Mouse (Mus musculus): Measurements from ENCODE around the gene 2310009B15Rik. TPM values are rescaled to one million over a fixed set of nuclear protein-coding genes. Genes with fewer than 3 reads are reported as not detected.

Gene 2310009B15Rik
- polyA plus RNA-seq, 1 experiment from 2014 or later: 19.1 TPM

DNA sequence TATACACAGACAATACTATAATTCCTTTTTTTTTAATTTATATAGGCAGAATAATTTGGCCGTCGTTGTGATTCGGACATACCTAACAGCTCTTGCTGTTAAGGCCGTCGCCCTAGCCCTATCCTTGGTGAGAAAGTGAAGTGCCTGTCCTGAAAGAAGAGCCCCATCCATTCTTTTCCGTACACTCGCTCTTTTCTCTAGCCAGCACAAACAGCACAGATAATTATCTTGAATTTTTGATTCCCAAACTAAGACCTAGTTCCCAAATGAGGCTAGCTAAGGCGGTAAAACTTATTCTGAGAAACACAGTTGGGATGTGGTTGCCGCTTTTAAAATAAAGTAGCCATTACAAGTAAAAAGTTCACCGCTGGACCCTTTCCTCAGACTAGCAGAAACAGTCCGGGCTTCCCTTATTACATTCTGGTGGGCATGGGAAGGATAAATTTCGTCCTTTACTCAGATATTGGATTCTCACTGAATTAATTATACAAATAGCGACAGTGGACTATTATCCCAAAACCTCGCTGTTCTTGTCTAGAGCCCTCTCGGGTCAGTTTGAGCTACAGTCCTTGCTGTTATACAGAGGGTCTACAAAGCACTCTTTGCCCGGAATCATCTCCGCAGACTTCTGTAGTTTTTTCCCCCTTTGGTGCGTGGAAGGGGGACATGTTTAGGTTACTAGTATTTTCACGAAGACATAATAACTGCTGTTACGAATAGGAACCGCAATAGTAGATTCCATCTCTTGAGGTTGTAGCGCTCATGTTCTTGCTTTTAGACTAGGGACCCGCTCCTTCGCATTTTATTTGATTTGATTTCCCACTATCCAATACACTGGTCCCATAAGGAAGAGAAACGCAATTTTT is 16.0 kb downstream of the 2310009B15Rik start:
- Histone ChIP-seq H3K9me3 (replicated peaks) (no peaks in the 10 kb centered on the region), H3K27me3 (replicated peaks) (peaks cover 100% of the 10 kb centered on the region), H3K4me2 (peak overlapping the region; percentile 50; the same call in 1 of the 2 replicates), H3K4me1 (peaks cover 14% of the 10 kb centered on the region; the same call in 1 of the 2 replicates), H3K9ac (no peak overlapping the region), H3K4me3 (0 out of 2 replicates have a peak overlapping the region, but pooled peaks have one; percentile 34), H3K27ac (no peak overlapping the region), H3K36me3 (no peaks in the 10 kb centered on the region)
- WGBS (ENCODE audit: insufficient replicate concordance): 12% methylated on average over 25 of the region's 25 CpGs
- no peak for ATAC-seq

DNA sequence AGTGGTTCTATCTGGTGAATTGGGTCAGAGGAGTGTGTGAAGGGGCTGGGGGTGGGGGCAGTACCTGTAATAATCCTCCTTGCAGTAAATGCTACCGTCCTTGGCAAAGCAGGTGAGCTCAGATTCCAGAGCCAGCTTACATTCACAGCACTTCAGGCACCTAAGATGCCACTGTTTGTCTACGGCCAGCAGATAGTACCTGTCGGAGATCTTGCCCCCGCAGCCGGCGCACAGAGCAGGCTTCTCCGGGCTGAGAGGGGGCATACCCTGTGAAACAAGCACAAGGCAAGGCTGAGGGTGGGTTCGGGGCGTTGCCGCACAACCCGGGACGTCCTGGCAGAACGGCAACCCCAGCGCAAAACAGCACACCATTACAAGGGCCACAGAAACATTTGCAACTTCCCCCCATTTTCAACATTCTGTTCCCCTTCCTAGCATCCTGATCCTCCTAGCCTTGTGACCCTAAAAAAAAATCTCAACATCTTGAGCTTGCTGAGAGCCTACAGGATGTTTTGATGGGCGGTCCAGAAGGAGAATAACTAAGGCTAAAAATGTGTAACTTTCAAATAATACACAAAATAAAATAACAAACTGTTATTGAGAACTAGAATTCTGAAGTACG is 16.7 kb downstream of the 2310009B15Rik start:
- WGBS (ENCODE audit: insufficient replicate concordance): 10% methylated on average over 16 of the region's 16 CpGs
- no peak overlapping the region for H3K4me2 ChIP-seq
- no peak for ATAC-seq

GRCm38 (mm10) chr1:138839291-138839690 is 17.4 kb downstream of the 2310009B15Rik start:
- Histone ChIP-seq H3K9me3 (replicated peaks) (no peaks in the 10 kb centered on the region), H3K4me2 (no peak overlapping the region), H3K4me3 (no peak overlapping the region), H3K27me3 (replicated peaks) (peaks cover 95% of the 10 kb centered on the region), H3K9ac (no peak overlapping the region), H3K27ac (no peak overlapping the region), H3K36me3 (no peaks in the 10 kb centered on the region), H3K4me1 (peaks cover 14% of the 10 kb centered on the region; the same call in 1 of the 2 replicates)
- ATAC-seq: no peak
- 14% methylated on average over 2 of the region's 2 CpGs for WGBS (ENCODE audit: insufficient replicate concordance)

More for the DNA sequence above, 16.7 kb downstream of the 2310009B15Rik start:
- Histone ChIP-seq H3K36me3 (no peaks in the 10 kb centered on the region), H3K4me1 (peaks cover 14% of the 10 kb centered on the region; the same call in 1 of the 2 replicates), H3K9ac (no peak overlapping the region), H3K27ac (no peak overlapping the region), H3K9me3 (replicated peaks) (no peaks in the 10 kb centered on the region), H3K4me3 (no peak overlapping the region), H3K27me3 (replicated peaks) (peaks cover 97% of the 10 kb centered on the region)

- Histone ChIP-seq H3K4me3 (no peak overlapping the region), H3K4me2 (no peak overlapping the region), H3K4me1 (peaks cover 7% of the 10 kb centered on the region; the same call in 1 of the 2 replicates), H3K9ac (no peak overlapping the region), H3K27me3 (replicated peaks) (peaks cover 95% of the 10 kb centered on the region), H3K36me3 (no peaks in the 10 kb centered on the region), H3K27ac (no peak overlapping the region), H3K9me3 (replicated peaks) (no peaks in the 10 kb centered on the region)
- 16% methylated on average over 27 of the region's 27 CpGs for WGBS (ENCODE audit: insufficient replicate concordance)
- no peak for ATAC-seq
Measured at GRCm38 (mm10) chr1:138837786-138838743, 18.6 kb downstream of the 2310009B15Rik start.

DNA sequence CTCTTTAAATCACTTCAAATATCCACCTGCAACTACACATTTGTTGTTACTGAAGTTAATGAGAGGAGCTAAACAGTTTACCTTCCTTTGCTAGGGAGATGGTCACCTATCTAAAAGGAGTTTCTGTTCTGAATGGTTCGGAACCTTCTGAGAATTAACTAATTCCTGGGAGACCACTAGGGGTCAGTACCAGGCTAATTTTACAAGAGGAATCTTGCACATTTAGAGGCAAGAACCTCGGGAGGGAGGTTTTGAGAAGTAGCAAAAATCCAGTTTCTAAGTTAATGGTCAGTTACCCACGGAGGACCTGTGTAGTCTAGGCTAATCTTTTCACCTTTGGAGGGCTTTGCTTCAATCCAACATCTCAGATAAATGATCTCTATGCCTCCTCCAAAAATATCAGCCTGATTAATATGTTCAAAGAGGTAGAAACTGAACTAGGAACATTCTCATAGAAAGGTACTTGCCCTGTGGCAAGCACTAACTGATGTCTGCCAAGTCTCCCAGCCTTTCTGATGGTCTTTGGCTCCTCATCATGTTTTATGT is 21.2 kb downstream of the 2310009B15Rik start:
- Histone ChIP-seq H3K4me3 (no peak overlapping the region), H3K4me1 (no peaks in the 10 kb centered on the region), H3K4me2 (no peak overlapping the region), H3K9me3 (replicated peaks) (no peaks in the 10 kb centered on the region), H3K36me3 (no peaks in the 10 kb centered on the region), H3K27me3 (replicated peaks) (peaks cover 82% of the 10 kb centered on the region), H3K27ac (no peak overlapping the region), H3K9ac (no peak overlapping the region)
- no peak for ATAC-seq
- 1% methylated on average over 3 of the region's 3 CpGs for WGBS (ENCODE audit: insufficient replicate concordance)

DNA sequence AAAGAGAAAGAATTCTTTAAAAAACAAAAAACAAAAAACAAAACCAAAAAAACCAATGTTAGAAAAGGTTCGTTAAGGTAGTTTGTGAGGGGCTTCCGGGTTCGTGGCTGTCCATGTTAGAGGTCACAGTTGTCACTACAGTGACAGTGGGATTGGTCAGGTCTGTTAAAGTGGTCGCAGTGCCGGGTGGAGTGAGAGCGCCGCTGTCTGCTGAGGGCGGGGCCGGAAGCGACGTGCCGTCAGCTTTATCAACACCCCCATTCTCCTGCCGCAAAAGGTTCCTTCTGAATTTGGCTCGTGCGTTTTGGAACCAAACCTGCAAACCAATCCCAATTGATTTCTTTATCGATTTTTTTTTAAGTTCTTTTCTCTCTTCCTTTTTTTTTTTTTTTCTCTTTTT is 25.3 kb downstream of the 2310009B15Rik start:
- Histone ChIP-seq H3K4me2 (peak overlapping the region; percentile 69), H3K4me1 (no peaks in the 10 kb centered on the region), H3K9ac (peak overlapping the region; percentile 27; the same call in 1 of the 2 replicates), H3K4me3 (peak overlapping the region; percentile 50), H3K9me3 (replicated peaks) (no peaks in the 10 kb centered on the region), H3K27me3 (replicated peaks) (peaks cover 41% of the 10 kb centered on the region), H3K27ac (no peak overlapping the region), H3K36me3 (no peaks in the 10 kb centered on the region)
- ATAC-seq: peak; percentile 97
- WGBS (ENCODE audit: insufficient replicate concordance): 1% methylated on average over 16 of the region's 16 CpGs

GRCm38 (mm10) chr1:138826841-138827240 is 29.8 kb downstream of the 2310009B15Rik start:
- Histone ChIP-seq H3K27ac (no peak overlapping the region), H3K4me1 (no peaks in the 10 kb centered on the region), H3K4me3 (no peak overlapping the region), H3K27me3 (replicated peaks) (peaks cover 1% of the 10 kb centered on the region), H3K36me3 (no peaks in the 10 kb centered on the region), H3K9ac (no peak overlapping the region), H3K9me3 (replicated peaks) (no peaks in the 10 kb centered on the region), H3K4me2 (no peak overlapping the region)
- no peak for ATAC-seq
- WGBS (ENCODE audit: insufficient replicate concordance): 54% methylated on average over 6 of the region's 6 CpGs

GRCm38 (mm10) chr1:138822985-138823322 is 33.7 kb downstream of the 2310009B15Rik start:
- Histone ChIP-seq H3K27me3 (replicated peaks) (no peaks in the 10 kb centered on the region), H3K4me3 (no peak overlapping the region), H3K36me3 (no peaks in the 10 kb centered on the region), H3K9me3 (replicated peaks) (no peaks in the 10 kb centered on the region), H3K4me2 (no peak overlapping the region), H3K4me1 (no peaks in the 10 kb centered on the region), H3K9ac (no peak overlapping the region), H3K27ac (no peak overlapping the region)
- ATAC-seq: peak; percentile 27; the same call in 1 of the 2 replicates
- 74% methylated on average over 1 of the region's 1 CpGs for WGBS (ENCODE audit: insufficient replicate concordance)

DNA sequence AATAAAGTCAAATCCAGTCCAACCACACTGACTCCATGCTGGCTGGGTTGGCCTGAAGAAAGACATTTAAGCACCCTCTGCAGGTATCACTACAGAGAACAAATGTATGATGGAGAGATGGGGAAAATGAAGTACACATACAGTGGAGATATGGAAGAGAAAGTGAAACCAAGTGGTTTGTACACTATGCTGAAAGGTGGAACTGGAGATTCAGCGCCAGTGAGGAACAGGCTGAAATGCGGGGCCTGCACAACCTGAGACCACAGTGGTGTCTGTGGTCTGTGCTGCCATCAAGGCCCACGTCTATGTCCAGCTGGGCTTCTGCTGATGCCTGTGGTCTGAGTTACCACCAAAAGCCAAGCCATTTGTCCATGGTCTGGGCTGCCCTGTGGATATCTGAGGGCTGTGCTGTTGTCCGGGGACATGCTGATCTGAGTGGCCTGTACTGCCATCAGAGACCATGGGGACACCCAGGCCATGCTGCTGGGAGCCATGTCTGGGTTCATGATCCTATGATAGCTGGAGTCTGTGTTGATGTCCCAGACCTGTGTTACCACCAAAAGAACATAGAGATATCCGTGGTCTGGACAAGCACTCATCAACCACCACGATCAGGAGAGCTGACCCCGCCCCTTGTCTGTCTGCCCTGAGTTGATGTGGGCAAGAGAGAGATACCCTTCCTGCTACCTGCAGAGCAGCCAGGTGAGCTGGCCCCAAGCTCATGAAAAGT is 34.2 kb downstream of the 2310009B15Rik start:
- H3K27me3 ChIP-seq (replicated peaks): no peaks in the 10 kb centered on the region
- peak; percentile 15; the same call in 1 of the 2 replicates for ATAC-seq
- no peak overlapping the region for H3K4me2 ChIP-seq
- no peak overlapping the region for H3K9ac ChIP-seq
- no peak overlapping the region for H3K27ac ChIP-seq
- WGBS (ENCODE audit: insufficient replicate concordance): 59% methylated on average over 7 of the region's 7 CpGs
- H3K36me3 ChIP-seq: no peaks in the 10 kb centered on the region
- no peak overlapping the region for H3K4me3 ChIP-seq
- H3K9me3 ChIP-seq (replicated peaks): no peaks in the 10 kb centered on the region
- H3K4me1 ChIP-seq: no peaks in the 10 kb centered on the region
